Mouse (Mus musculus) ovary, postnatal 14 days (tissue): ENCODE data around the gene Mitf.

Source experiments
- DNase-seq: peaks from one replicate; pipeline ENCODE4 v3.0.0; 2022; ENCODE audit warnings: low spot score

Gene Mitf

DNA sequence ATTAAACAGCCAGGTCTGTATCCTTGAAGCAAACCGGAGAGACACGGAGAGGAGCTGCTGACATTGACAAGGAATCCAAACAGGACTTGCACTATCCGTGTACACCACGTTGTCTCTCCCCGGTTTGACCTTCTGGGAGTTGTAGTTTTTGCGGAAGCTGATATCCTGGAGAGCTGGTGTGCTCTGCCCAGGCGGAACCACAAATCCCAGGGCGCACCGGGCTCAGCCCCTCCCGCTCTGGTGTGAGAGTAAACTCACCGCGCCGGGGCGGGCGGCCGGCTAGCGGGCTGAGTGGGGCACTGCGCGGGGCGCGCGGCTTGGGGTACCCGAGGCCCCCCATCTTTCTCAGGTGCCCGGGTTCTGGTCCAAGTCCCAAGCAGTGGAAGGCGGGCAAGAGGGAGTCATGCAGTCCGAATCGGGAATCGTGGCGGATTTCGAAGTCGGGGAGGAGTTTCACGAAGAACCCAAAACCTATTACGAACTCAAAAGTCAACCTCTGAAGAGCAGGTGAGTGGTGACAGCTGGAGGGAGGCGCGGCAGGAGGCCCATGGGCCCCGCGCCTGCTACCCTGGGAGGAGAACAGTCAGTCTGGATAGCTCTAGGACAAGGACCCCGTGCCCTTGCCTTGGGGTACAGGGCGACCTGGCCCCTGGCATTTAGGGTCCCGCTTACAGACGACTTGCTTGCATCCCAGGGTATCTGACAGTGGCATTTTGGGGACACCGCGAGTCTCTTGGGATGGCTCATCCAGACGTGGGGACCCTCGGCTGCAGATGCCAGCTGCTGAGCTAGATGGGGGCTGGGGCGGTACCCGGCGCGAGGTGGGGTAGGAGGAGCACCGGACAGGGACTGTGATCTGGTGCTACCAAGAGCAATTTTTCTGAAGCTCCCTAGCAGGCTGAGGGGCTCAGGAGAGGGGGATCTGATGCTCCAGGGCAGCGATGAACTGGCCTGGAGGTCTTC, at the start of gene Mitf:
Gene Mitf (plus strand): TSS at position 272 of the 963 bp plus-strand sequence.
- DNase-seq = peak; percentile 77

DNA sequence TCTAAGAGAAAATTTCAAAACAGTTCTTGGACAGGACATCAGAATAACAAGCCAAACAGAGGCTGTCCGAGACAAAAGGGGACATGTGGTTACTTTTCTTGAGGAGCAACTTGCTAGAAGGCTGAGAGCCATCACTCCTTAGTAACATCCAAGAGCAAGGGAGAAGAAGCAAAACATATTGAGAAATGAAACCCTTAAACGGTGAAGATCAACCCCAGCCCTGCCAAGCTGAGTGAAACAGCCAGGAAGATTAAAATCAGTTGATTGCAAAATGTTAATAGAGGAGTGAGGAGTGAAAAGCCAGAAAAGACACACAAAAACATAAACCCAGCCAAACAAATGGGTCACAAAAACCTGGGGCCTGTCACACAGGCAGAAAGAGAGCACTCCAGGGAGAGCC, 49.5 kb upstream of the Mitf start:
- DNase-seq = peak; percentile 14

DNA sequence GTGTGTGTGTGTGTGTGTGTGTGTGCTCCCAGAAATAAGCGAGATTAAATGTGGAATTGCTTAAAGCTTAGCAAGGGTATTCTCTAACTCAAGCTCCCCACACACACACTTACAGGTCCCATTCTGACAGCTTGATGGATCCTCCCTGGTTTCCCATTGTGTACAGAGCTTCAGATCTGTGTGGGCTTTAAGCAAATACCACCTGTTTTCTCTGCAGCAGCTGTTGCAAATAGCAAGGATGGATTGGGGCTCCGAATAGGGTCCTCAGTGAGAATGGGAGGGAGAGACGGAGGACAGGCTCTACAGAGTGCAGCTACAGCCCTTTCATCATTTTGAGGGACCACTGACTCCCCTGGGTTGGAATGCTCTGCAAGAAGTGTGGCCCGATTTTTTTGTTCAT, 48.0 kb upstream of the Mitf start:
- no peak for DNase-seq

DNA sequence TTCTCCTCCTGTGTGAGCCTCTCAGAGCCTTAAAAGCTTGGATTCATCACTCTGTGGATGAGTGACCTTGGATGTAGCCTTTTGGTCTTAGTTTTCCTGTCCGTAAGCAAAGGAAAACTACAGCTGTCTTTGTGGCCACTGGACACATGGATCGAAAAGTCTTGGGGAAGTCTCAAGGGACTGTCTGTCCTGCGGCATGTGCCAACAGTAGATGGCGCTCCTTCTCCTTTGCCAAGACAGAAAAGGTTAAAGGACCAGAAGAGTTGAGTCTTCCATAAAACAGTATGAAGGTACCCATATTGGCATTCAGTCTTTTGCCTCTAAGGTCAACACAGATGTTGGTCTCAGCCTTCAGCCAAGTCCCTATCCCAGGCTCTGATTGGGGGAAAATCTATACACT, 47.6 kb upstream of the Mitf start:
- peak; percentile 45 for DNase-seq

DNA sequence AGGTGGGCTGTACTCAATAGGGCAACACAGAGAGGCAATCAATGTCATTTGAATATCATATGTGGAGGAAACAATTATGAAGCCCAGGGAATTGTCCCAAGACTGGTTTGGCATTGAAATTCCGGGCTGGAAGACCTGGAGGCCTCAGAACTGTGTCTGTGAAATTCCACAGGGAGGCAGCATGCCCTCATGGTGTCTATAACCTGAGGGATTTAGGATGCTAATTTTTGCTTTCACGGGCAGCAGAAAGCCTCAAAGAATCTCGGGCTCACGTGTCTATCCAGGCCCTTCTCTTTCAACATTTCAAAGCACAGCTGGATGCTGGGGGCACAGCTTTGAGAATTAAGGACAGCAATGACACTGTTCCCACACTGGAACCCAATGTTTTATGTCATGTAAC, 45.5 kb upstream of the Mitf start:
- DNase-seq = peak; percentile 13

DNA sequence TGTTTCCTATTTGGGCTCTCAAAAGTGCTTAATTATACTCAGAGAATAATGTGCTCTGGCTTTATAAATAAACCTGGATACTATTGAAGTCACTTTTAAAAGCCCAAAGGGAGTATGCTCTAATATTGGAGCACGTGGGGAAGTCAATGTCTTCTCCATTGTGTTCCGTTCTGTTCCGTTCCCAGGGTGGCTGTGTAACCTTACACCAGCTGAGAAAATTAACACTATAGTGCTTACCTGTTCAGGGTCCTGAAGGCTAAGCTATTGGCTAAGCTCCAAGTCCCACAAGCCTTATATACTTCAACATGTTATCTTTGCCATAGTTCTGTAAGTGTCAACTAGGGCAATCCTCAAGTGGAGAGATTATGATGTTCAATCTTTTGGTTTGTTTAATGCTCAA, 42.9 kb upstream of the Mitf start:
- no peak for DNase-seq

DNA sequence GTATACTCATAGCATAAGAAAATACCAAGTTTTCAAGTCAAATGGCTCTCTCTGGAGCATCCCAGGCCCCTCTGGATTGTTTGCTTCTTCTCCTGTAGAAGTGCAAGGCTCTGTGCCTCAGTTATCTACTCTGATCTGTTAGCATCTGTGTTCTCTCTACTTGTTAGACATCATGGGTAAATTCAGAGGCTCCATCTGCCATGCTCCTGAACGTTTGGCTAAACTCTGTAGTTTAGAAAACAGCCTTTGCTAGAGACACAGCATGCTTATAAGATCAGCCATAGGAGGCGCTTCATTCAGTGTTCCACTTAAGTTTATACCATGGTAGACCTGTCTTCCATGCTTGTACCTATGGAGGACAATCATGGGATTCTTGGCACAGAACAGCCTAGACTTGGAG, 39.0 kb upstream of the Mitf start:
- no peak for DNase-seq

DNA sequence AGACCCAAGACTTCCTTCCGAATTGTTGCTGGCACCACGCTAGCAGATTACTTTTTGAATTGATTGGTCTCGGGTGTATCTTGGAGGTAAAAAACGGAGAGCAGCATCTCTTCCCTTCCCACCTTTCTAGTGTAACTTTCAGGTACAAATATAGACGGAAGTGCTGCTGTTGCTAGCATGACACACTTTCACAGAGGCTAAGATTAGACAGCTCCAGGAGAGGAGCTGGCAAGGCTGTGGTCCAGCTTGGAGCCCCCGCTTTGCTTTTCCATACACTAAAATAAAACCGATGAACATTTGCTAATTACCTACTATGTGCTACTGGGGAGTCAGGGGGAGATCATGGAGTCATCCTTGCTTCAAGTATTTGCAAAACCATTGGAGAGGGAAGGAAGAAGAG, 37.3 kb upstream of the Mitf start:
- DNase-seq = no peak

DNA sequence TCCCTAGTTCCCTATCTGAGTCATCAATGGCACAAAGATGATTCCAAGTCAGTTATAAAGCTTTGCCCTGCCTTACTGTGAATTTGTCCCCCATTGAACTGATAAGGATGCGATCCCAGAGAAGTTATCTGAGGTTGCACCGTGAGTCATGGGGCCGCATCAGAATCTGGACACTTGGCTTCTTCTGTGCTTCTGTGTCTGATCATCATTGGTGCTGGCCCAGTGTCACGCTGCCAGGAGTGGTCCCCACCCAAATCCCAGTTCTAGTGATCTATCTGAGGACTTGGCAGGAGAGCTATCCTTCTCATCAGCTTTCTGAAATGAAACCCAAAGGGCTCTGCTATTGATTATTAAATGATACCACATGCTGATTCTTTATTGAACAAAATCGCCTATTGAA, 25.5 kb upstream of the Mitf start:
- no peak for DNase-seq

DNA sequence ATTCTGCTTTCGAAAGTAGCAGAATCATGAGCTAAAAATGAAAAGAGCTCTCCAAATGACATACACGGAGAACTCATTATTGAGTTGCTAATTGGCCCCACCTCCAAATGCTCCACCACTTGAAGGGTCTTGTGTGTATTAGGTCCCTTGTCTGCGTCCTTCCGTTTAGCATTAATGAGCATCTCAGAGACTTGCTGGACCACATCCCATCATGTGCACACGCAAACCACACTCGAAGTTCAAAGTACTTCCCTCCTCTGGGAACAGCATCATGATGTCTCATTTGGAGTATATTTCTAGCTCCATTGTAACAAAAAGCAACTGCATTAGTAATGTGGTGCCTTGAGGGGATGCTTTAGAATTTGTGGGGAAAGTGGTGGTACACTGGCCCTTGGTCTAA, 24.6 kb upstream of the Mitf start:
- no peak for DNase-seq

DNA sequence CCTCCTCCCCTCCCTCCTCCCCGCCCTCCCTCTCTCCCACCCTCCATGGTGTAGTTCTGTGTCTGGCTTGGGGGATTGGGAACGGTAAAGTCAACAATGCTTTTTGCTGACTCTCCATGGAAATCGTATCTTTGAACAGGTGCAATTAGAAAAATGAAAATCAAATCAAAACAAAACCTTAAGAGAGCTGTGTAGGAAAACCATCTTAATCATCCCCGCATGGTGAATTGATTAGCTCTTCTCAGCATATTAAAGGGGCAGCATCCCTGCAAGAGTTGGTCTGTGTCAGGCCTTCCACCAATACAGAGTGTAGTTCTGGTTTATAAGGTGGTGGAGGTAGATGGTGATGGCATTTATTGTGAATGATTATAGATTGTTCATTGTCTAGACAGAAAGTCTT, 20.0 kb upstream of the Mitf start:
- no peak for DNase-seq

DNA sequence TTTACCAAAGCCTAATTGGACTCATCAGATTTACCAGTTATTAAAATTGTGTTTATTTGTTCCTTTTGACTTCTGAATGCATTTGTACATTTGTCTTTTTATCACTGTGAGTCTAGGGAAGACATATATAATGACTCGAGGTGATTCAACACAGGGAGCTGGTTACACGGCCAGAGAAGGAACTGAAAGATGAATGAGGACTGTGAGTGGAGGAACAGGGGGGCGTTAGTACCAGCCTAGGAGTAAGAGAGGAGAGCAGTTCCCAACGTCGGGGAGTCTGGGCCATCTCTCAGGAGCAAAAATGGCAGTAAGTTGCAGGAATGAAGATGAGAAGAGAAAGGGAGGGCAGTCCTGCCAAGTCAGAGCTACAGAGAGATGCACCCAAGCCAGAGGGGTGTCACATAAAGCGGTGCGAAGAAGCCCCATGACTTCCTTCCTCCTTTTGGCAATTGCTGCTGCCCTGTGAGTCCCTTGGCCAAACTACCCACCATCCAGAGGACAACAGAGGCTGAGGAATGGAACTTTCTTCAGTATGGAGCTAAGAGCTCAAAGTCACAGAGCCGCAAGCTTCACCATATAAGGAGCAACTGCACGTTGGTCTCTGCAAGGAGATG, 18.4 kb upstream of the Mitf start:
- DNase-seq = no peak

DNA sequence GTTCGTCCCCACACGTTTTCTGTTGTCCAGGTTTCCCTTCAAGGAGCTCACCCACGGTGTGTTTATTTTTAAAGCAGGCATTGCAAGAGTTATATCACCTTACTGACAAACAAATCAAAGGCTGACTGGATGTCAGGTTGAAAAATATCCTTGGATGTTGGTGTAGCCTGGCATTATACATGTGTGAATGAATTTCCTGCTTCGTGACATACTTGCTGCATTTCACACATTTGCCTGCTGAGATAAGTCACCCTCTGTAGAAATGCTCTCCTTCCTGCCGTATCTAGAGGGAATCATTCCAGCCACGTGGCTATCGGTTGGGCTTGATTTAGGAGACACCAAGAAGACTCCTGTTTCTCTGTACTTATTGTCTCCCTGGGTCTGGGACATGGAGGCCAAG, 17.2 kb upstream of the Mitf start:
- DNase-seq = no peak

DNA sequence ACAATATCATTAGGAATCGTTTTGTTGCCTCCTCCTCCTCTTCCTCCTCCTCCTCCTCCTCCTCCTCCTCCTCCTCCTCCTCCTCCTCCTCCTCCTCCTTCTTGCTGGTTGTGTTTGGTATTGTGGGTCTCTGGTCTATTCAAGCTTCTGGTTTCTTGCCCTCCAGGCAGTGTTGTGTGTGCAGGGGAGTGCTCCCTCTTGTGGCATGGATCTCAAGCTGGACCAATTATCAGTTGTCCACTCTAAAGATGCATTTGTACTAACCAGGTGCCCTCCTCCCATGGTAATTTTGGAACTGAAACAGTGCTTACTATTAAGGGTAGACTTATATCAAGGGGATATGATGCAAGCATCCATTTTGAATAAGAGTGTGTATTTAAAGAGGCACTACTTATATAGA, 14.7 kb upstream of the Mitf start:
- DNase-seq = no peak

DNA sequence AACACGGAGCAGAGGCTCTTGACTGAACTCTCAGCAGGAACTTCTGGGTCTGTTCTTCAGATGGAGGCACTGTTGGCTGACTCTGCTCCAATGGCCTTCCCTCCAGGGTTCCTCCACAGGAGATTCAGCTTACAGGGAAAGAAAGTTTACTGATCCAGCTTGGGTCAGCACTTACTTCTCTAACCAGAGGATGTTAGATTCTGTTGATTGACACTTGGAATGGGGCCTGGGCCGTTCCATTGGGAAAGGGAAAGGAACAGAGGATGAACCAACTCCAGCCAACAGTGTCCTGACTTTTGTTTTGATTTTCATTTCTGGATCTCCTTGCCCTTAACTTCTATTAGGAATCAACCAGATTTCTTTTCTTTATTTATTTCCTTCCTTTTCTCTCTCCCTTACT, 11.7 kb upstream of the Mitf start:
- no peak for DNase-seq

DNA sequence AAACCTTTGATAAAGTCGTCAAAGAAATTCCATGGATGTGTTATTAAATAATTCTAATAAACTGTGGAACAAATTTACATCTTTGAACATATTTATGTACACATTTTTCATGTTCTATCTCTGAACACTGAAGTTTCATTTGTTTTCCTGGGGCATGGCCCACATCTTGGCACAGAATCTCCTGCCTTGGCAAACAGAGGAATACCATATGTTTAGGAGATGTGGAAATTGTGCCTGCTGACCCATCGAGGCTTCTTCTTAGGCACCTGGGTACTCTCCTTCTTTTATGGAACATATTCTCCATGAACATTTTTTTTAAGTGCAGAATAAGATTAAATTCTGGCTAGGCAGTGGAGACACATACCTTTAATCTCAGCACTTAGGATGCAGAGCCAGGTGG, 6.2 kb upstream of the Mitf start:
- DNase-seq = no peak

DNA sequence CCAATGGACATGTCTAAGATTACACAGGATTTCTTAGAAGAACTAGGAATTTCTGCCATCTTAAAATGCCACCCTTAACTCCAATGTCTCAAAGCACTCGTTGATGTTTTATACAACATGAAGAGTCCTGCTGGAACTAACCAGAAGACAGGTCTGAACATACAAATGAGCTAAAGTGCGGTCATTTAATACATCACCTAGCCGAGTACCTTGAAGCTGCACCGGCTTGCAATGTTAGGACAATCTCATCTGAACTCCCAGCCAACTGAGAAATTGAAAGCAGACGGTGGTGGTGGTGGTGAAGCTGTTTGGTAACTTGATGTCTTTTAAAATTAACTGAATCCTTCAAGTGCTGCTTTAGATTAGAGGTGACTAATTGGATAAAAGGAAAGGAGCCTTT, 801 bp upstream of the Mitf start:
- no peak for DNase-seq

DNA sequence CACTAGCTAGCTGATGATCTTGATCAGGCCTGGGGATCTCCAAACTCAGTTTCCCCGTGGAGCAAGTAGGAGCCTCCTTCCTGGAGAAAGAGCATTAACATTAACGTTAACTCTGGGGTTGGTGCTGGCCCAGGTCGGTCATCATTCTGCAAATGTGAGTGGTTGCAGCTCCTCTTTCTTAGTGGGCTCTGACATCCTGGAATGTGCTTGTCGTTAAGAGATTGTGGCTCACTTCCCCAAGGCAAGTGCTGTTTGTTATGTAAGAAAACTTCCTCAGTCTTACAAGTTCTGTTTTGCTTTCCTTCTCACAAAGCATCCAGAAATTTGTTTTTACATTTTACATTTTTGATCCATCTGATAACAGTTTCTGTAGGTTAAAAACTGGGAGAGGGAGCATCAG, 7.3 kb downstream of the Mitf start:
- no peak for DNase-seq

DNA sequence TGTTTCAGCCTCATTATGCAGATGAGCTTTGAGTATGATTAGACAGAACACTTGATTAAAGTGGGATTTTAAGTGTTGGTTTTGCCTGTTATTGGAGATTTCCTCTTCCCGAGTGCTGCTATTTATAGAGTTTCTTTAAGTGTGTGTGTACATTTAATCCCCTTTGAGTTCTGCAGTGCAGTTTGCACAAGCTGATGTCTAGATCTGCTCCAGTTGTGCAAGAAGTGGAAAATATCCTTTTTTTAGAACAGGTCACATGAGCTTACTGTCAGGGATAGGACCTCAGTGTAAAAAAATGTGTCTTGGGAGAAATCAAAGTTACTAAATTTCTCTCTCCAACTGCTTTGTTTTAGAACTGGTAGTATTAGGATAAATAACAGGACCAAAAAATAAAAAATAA, 8.9 kb downstream of the Mitf start:
- DNase-seq = no peak

DNA sequence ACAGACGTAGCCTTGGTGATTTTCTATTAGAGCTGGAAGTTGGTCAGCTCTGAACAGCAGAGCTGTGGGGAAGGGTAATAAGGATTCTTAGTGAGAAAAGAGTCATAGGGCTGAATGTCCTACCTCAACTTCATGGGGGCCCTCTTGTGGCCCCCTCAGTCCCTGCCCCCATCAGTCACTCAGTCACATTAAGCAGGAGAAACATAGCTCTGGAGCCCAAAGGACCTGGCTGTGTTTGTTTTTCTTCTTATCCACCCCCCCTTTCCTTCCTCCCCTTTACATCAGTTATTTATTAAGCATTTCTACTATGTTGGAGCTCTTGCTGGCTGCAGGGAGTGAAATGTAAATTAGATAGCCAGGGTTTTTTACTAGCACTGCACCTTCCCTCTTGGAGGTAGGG, 10.0 kb downstream of the Mitf start:
- DNase-seq = no peak

DNA sequence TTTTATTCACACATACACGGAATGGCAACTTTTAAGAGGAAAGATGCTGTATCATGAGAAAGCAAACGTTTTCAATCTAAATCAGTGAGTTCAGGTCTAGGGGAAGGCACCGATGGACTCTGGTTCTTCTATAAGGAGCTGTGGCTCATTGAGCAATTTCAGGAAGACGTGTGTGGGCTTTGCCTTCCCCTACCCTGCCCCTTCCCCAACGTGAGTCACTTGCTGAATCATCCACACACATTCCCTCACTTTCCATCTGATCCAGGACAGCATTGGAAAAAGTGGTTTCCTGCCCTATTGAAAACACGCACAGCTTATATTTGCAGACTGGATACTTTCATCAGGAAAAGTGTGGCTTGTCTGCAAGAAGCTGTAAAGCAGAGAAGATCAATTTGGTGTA, 11.3 kb downstream of the Mitf start:
- DNase-seq = no peak

DNA sequence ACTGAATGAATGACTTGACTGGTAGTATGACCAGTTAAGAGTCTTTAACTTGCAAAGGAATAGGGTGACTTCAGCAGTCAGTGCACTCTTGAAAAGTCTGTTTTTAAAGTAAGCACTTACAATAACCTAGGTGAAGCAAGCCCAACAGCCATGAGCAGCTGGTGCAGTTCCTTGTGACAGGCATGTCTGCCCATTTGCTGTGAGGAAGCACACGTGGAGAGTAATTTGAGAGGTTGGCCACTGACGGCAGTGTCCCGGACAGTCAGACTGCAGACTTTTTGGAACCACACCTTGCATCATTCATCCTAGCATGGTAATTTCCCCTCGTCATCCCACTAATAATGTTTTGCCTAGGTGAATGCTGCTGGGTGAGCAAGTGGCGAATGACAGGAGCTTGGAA, 12.1 kb downstream of the Mitf start:
- DNase-seq = no peak

DNA sequence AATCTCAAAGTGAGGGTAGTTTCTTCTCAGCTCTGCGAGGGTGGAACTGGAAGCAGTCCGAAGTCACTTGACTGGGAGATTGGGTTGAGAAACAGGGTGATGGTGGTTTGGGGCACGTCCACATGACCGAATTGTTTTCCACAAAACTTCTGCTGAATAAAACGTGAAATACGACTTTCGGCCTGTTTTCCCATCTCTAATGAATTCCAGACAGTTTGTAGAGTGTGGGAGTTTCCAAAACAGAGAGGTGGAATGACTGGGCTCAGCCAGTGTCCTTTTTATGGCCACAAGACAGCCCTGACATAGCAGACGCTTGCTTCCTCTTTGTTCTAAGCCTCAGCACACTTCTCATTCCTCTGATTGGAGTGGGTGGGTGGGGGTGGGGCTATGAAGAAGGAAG, 13.7 kb downstream of the Mitf start:
- peak; percentile 17 for DNase-seq

DNA sequence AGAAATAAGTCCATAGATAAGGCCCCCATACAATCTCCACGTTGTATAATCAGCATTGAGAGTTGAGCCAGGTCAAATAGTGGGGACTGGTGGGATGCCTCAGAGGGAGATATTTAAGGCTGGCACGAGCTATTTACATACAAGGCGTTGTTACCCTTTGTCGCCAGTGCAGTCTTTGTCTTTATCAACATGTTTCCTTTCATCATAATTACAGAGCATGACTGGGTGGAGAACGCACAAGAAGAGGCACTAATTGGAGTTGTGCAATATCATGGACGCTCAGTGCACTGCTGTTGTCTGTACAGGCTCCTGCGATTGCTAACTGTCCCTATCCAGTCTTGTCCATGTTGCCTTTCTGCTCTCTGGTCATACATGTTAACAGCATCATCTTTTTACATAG, 15.0 kb downstream of the Mitf start:
- no peak for DNase-seq
